Mouse (Mus musculus): Measurements from ENCODE around the gene Nrtn.

GRCm38 (mm10) chr17:56715360-56715759 is 42.0 kb downstream of the Nrtn start:
- TF ChIP-seq CTCF (IDR thresholded peaks at IDR 0.05) (no peak), EP300 (IDR thresholded peaks at IDR 0.05) (no peak)

All from lung, postnatal 0 days (tissue).